Mouse (Mus musculus): ENCODE results near the gene Opcml.

DNA sequence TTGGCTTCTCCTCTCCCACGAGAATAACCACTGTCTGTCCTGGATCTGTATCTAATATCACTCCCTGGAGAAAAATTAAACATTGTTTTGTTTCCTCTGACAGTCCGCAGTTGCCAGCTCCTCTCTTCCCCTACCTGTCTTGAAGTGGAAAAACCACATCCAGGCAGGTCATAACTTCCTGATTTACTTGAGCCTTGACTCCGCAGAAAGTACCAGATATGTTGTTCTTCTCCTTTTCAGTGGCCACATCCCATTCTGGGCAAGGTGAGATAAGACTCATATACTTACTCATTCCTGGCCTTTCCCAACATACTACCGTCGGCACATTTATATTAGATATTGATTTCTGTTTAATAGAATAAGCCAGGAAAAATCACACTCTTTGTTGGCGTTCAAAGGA lies 673.0 kb downstream of the Opcml start:
- TF ChIP-seq CTCF (IDR thresholded peaks at IDR 0.05; ENCODE audit: extremely low read depth, insufficient read depth, insufficient read length, insufficient replicate concordance) (no peak), POLR2A (IDR thresholded peaks at IDR 0.05; ENCODE audit: low read depth, low read length) (no peak)

All from spleen, adult 2 months (tissue).